ENCODE assay signal across 26 mouse cellular contexts in the genomic region with DNA sequence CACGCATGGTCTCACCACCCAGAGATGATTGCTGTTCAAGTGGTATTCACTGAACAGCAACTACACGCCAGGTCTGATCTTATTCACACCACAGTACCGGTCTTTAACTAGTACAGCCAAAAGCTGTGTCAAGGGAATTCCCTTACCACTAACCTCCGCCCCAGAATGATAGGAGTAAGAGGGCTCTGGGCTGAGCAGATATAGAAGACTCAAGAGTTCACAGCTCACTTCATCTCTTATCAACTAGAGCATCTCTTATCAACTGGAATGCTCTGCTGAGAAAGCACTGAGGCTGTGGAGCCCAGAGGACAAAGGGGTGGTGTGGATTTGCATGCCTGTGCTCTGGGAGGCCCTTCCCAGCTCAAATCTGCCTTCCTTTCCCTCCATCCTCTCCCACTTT. TPM values are rescaled to one million over a fixed set of nuclear protein-coding genes. Genes with fewer than 3 reads are reported as not detected.
"Had no signal": no experiment of that assay in that cellular context is flagged by ENCODE, and none has a peak within 500 bp of the region (broad histone marks: within the 10 kb centered on the region; RNA-seq: fewer than 3 reads in every experiment).

No protein-coding gene starts in this region.

- H3K4me2 ChIP-seq: liver, embryonic 13.5 days; midbrain, embryonic 11.5 days had no signal

- H3K36me3 ChIP-seq: liver, embryonic 13.5 days had no signal

- H3K9me3 ChIP-seq: liver, embryonic 13.5 days had no signal

- H3K4me3 ChIP-seq: left cerebral cortex, adult 2 months; liver, embryonic 13.5 days had no signal

- DNase-seq: kidney, adult 9 months; kidney, postnatal 14 days; kidney, postnatal 4 days; layer of hippocampus, adult 9-11 months; liver, embryonic 13.5 days; lung, adult 2 months; lung, postnatal 14 days; lung, postnatal 4 days; midbrain, embryonic 14.5 days; right cerebral cortex, adult 18-20 months; right cerebral cortex, postnatal 14 days; thymus, adult 18-20 months; thymus, postnatal 36 days had no signal

- H3K27ac ChIP-seq: left cerebral cortex, adult 2 months; liver, embryonic 13.5 days had no signal

- H3K27me3 ChIP-seq: liver, embryonic 13.5 days had no signal

- H3K9ac ChIP-seq: liver, embryonic 13.5 days had no signal

RNA-seq across cellular contexts. Expression of a gene that starts 25.4 kb away (rescaled TPM):
- total RNA-seq: megakaryocyte-erythroid progenitor cell, adult 5-6 weeks had no signal

RNA-seq across cellular contexts. Expression of a gene that starts 39.5 kb away (rescaled TPM):
- total RNA-seq: left cerebral cortex, adult 2 months; left cerebral cortex, postnatal 10 days; left cerebral cortex, postnatal 36 days; liver, adult 2 months; megakaryocyte progenitor cell, adult 5-6 weeks had no signal
- polyA plus RNA-seq: kidney, embryonic 16.5 days; limb, embryonic 11.5 days; limb, embryonic 14.5 days; liver, adult 2 months; liver, embryonic 13.5 days; liver, embryonic 16.5 days; midbrain, embryonic 11.5 days; midbrain, embryonic 14.5 days; neural tube, embryonic 11.5 days; neural tube, embryonic 14.5 days had no signal

RNA-seq across cellular contexts. Expression of a gene that starts 53.4 kb away (rescaled TPM):
- total RNA-seq: megakaryocyte progenitor cell, adult 5-6 weeks; megakaryocyte-erythroid progenitor cell, adult 5-6 weeks had no signal
